Mouse (Mus musculus): Measurements from ENCODE around the gene Clrn3. TPM values are rescaled to one million over a fixed set of nuclear protein-coding genes. Genes with fewer than 3 reads are reported as not detected.

Clrn3 gene
- total and polyA plus RNA-seq, 3 experiments, result not detected

GRCm38 (mm10) chr7:135484341-135484740 lies 44.1 kb downstream of the Clrn3 start:
- no peak overlapping the region for H3K9ac ChIP-seq (ENCODE audit: control insufficient read depth, low read depth, low read length, poor library complexity, severe bottlenecking)
- no peaks in the 10 kb centered on the region for H3K36me3 ChIP-seq (ENCODE audit: control insufficient read depth in 1 of 2, insufficient read depth in 2 of 2, low read length in 2 of 2)
- no peak overlapping the region for H3K27ac ChIP-seq (ENCODE audit: control insufficient read depth, low read depth, low read length)
- TF ChIP-seq JUND (IDR thresholded peaks at IDR 0.05; ENCODE audit: low read depth, low read length) (no peak), GATA1 (IDR thresholded peaks at IDR 0.05; ENCODE audit: low read depth, low read length) (no peak), RCOR1 (IDR thresholded peaks at IDR 0.05; ENCODE audit: low read depth, low read length) (no peak), MAX (IDR thresholded peaks at IDR 0.05; ENCODE audit: low read length) (no peak), KAT2A (conservative IDR thresholded peaks at IDR 0.05; ENCODE audit: low read depth, low read length) (no peak), HCFC1 (IDR thresholded peaks at IDR 0.05; ENCODE audit: low read depth, low read length) (no peak), ELF1 (IDR thresholded peaks at IDR 0.05; ENCODE audit: low read depth, low read length) (no peak), CHD1 (IDR thresholded peaks at IDR 0.05; ENCODE audit: low read depth, low read length) (no peak), UBTF (IDR thresholded peaks at IDR 0.05; ENCODE audit: borderline replicate concordance, insufficient read depth, low read depth, low read length) (no peak), BHLHE40 (IDR thresholded peaks at IDR 0.05; ENCODE audit: borderline replicate concordance, low read depth, low read length) (no peak), CHD2 (IDR thresholded peaks at IDR 0.05; ENCODE audit: low read length) (no peak)
- no peak for DNase-seq (ENCODE audit: low read depth, low spot score)
- H3K4me3 ChIP-seq (ENCODE audit: control insufficient read depth in 1 of 2, insufficient read depth in 1 of 2, low read depth in 2 of 2, low read length in 2 of 2), result no peak overlapping the region
- H3K9me3 ChIP-seq (replicated peaks; ENCODE audit: insufficient read depth, low read length), result no peaks in the 10 kb centered on the region
- no peaks in the 10 kb centered on the region for H3K4me1 ChIP-seq (ENCODE audit: control insufficient read depth in 1 of 2, insufficient read depth in 2 of 2, low read length in 2 of 2)
- H3K27me3 ChIP-seq (ENCODE audit: control insufficient read depth in 1 of 2, insufficient read depth in 2 of 2, low read length in 2 of 2), result no peaks in the 10 kb centered on the region
- H3K79me2 ChIP-seq (ENCODE audit: control insufficient read depth, insufficient read depth, low read length, poor library complexity), result no peaks in the 10 kb centered on the region

GRCm38 (mm10) chr7:135483751-135484150 lies 44.7 kb downstream of the Clrn3 start:
- Histone ChIP-seq H3K4me1 (ENCODE audit: control insufficient read depth in 1 of 2, insufficient read depth in 2 of 2, low read length in 2 of 2) (no peaks in the 10 kb centered on the region), H3K27me3 (ENCODE audit: control insufficient read depth in 1 of 2, insufficient read depth in 2 of 2, low read length in 2 of 2) (no peaks in the 10 kb centered on the region), H3K9me3 (replicated peaks; ENCODE audit: insufficient read depth, low read length) (no peaks in the 10 kb centered on the region), H3K27ac (ENCODE audit: control insufficient read depth, low read depth, low read length) (no peak overlapping the region), H3K36me3 (ENCODE audit: control insufficient read depth in 1 of 2, insufficient read depth in 2 of 2, low read length in 2 of 2) (no peaks in the 10 kb centered on the region), H3K9ac (ENCODE audit: control insufficient read depth, low read depth, low read length, poor library complexity, severe bottlenecking) (no peak overlapping the region), H3K4me3 (ENCODE audit: control insufficient read depth in 1 of 2, insufficient read depth in 1 of 2, low read depth in 2 of 2, low read length in 2 of 2) (no peak overlapping the region), H3K79me2 (ENCODE audit: control insufficient read depth, insufficient read depth, low read length, poor library complexity) (no peaks in the 10 kb centered on the region)
- DNase-seq (ENCODE audit: low read depth, low spot score), result no peak
- TF ChIP-seq TAL1 (IDR thresholded peaks at IDR 0.05; ENCODE audit: low read length) (no peak), CHD1 (IDR thresholded peaks at IDR 0.05; ENCODE audit: low read depth, low read length) (no peak), EP300 (IDR thresholded peaks at IDR 0.05; ENCODE audit: low read depth in 1 of 2, low read length in 2 of 2) (no peak), ETS1 (IDR thresholded peaks at IDR 0.05; ENCODE audit: low read depth, low read length) (no peak), MXI1 (IDR thresholded peaks at IDR 0.05; ENCODE audit: low read depth, low read length) (no peak), USF2 (IDR thresholded peaks at IDR 0.05; ENCODE audit: borderline replicate concordance in 1 of 2, insufficient read depth in 1 of 2, low read depth in 1 of 2, low read length in 2 of 2) (no peak), ZNF384 (IDR thresholded peaks at IDR 0.05; ENCODE audit: low read depth, low read length) (no peak), POLR2AphosphoS5 (IDR thresholded peaks at IDR 0.05; ENCODE audit: borderline replicate concordance, low read depth, low read length) (no peak)

Measured in MEL (cell line).